Mouse (Mus musculus) ES-E14 (cell line): Measurements from ENCODE around the gene Spint5. TPM values are rescaled to one million over a fixed set of nuclear protein-coding genes. Genes with fewer than 3 reads are reported as not detected.

Source experiments
- DNase-seq: peaks from one replicate; pipeline ENCODE4 v3.0.0-alpha.2; 2013; ENCODE audit warnings: low read depth, low spot score
- H3K27ac ChIP-seq: 2 replicates; pipeline ENCODE4 v1.5.1; 2012; ENCODE audit warnings: low read depth, mild to moderate bottlenecking, low read length, moderate library complexity, mixed read lengths; ENCODE audit not compliant: poor library complexity, insufficient read depth, severe bottlenecking
- H3K36me3 ChIP-seq: 2 replicates; pipeline ENCODE4 v1.6.1; 2012; ENCODE audit warnings: mild to moderate bottlenecking, low read length, moderate library complexity, mixed read lengths; ENCODE audit not compliant: control insufficient read depth, poor library complexity, insufficient read depth, severe bottlenecking
- H3K4me1 ChIP-seq, 2 experiments: fragments of 150-350 bp in 1 of 2; sonication (generic) in 1 of 2; 2 replicates each; pipeline ENCODE4 v1.6.1; 2012; ENCODE audit warnings: low read length in 2 of 2, mild to moderate bottlenecking in 1 of 2, mixed read lengths in 1 of 2; ENCODE audit not compliant: control insufficient read depth in 2 of 2, insufficient read depth in 2 of 2, poor library complexity in 1 of 2
- H3K4me3 ChIP-seq, 2 experiments: fragments of 150-350 bp in 1 of 2; sonication (generic) in 1 of 2; 2 replicates each; pipeline ENCODE4 v1.5.1; 2012; ENCODE audit warnings: low read length in 2 of 2, low read depth in 1 of 2, mild to moderate bottlenecking in 1 of 2, mixed read lengths in 1 of 2; ENCODE audit not compliant: insufficient read depth in 1 of 2, poor library complexity in 1 of 2, severe bottlenecking in 1 of 2
- H3K9ac ChIP-seq: 2 replicates; pipeline ENCODE4 v1.6.1; 2012; ENCODE audit warnings: low read depth, mild to moderate bottlenecking, low read length, mixed read lengths; ENCODE audit not compliant: poor library complexity, insufficient read depth, severe bottlenecking
- H3K9me3 ChIP-seq: fragments of 150-350 bp; sonication (generic); 2 replicates; pipeline ENCODE4 v1.6.1; 2012; ENCODE audit warnings: low read depth, mild to moderate bottlenecking, low read length; ENCODE audit not compliant: control insufficient read depth, insufficient read depth
- CHD2 ChIP-seq: IDR thresholded peaks from 2 replicates; pipeline ENCODE4 v1.6.1; 2014; ENCODE audit warnings: mild to moderate bottlenecking, low read depth, low read length, inconsistent platforms
- HCFC1 ChIP-seq: IDR thresholded peaks from 2 replicates; pipeline ENCODE4 v1.6.1; 2012; ENCODE audit warnings: low read length, inconsistent platforms, borderline replicate concordance; ENCODE audit not compliant: insufficient read depth
- MAFK ChIP-seq: IDR thresholded peaks from 2 replicates; pipeline ENCODE4 v1.6.1; 2014; ENCODE audit warnings: mild to moderate bottlenecking, low read depth, low read length, inconsistent platforms; ENCODE audit not compliant: insufficient read depth
- ZC3H11A ChIP-seq: IDR thresholded peaks from 2 replicates; pipeline ENCODE4 v1.6.1; 2012; ENCODE audit warnings: low read depth, mild to moderate bottlenecking, inconsistent platforms, low read length, borderline replicate concordance
- ZNF384 ChIP-seq: IDR thresholded peaks from 2 replicates; pipeline ENCODE4 v1.6.1; 2012; ENCODE audit warnings: low read depth, low read length, inconsistent platforms
- in situ Hi-C, 2 experiments: fragments of 600-800 bp; cut with MboI; formaldehyde crosslinking; loops; one replicate each; pipeline ENCODE4 v1.15.1; 2025; ENCODE audit warnings: low sequenced_read_pairs in 2 of 2, inconsistent platforms in 1 of 2; ENCODE audit not compliant: unreplicated experiment in 2 of 2
- total RNA-seq: library from RNA; depleted of rRNA; stranded (reverse); fragments of 300-350 nt; gene quantifications from 2 replicates; pipeline ENCODE4 v1.2.3, GENCODE M21; 2012

The Spint5 gene
- total RNA-seq, 1 experiment = 6.6 TPM

- no peaks in the 10 kb centered on the region for H3K4me1 ChIP-seq
- no peak within 1 kb of the TSS for H3K4me3 ChIP-seq
- TF ChIP-seq CHD2 (no peak), ZNF384 (no peak), MAFK (no peak), HCFC1 (no peak), ZC3H11A (no peak)
- DNase-seq = no peak
- in situ Hi-C loops = no loop called here
- H3K9ac ChIP-seq = no peak within 1 kb of the TSS
- H3K36me3 ChIP-seq = no peaks in the 10 kb centered on the region
- no peaks in the 10 kb centered on the region for H3K9me3 ChIP-seq
- no peak within 1 kb of the TSS for H3K27ac ChIP-seq
Observed at GRCm38 (mm10) chr2:164698201-164698600, 16.9 kb upstream of the Spint5 start, which contains the start of gene Spint4. Gene Spint4 (plus strand): TSS chr2:164698501.

DNA sequence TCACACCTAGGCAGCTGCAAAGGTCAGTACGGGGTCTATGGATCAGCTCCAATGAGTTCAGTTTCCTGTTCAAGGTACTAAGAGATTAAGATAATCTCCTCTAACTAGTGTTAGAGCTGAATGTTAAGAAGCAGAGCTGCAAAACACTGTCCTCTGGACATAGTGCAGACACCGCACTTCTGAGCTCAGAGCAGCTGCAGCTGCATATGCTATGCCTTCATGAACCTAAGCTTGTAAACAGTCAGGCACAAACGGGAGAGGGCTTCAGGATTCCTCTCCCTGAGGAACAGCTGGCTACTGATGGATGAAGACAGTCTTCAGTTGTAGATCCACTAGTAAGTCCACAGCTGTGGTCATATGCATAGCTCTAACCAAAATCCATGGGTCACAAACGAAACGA is 14.1 kb upstream of the Spint5 start:
- Histone ChIP-seq H3K9me3 (no peaks in the 10 kb centered on the region), H3K9ac (no peak overlapping the region), H3K27ac (no peak overlapping the region), H3K4me1 (no peaks in the 10 kb centered on the region), H3K36me3 (no peaks in the 10 kb centered on the region), H3K4me3 (no peak overlapping the region)
- in situ Hi-C loops = no loop called here
- no peak for TF ChIP-seq ZC3H11A
- TF ChIP-seq CHD2 = no peak
- no peak for TF ChIP-seq MAFK
- no peak for TF ChIP-seq HCFC1
- no peak for TF ChIP-seq ZNF384
- no peak for DNase-seq

DNA sequence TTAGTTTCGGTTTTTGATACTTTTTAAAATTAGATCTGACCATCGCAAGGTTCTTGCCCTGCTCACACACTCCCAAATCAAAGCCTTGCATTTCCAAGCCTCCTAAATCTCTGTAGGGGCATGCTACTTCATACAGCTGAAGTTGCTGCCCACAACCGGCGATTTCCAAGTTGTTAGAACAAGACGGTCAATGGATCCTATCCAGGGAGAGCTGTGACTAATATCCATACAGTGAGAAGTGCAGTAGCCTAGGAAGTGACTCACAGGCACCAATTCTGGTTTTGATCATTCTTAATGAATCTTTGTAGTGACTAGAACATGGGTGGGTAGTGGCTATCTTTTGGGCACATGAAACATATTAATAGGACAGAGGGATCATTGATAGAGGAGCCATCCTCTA is 13.3 kb upstream of the Spint5 start:
- no peak for DNase-seq
- Histone ChIP-seq H3K9ac (no peak overlapping the region), H3K4me1 (no peaks in the 10 kb centered on the region), H3K4me3 (no peak overlapping the region), H3K27ac (no peak overlapping the region), H3K36me3 (no peaks in the 10 kb centered on the region), H3K9me3 (no peaks in the 10 kb centered on the region)
- TF ChIP-seq ZNF384 = no peak
- TF ChIP-seq ZC3H11A = no peak
- no peak for TF ChIP-seq MAFK
- TF ChIP-seq CHD2 = no peak
- TF ChIP-seq HCFC1 = no peak
- in situ Hi-C loops = no loop called here

GRCm38 (mm10) chr2:164704235-164704634 is 10.9 kb upstream of the Spint5 start:
- in situ Hi-C loops = no loop called here

DNA sequence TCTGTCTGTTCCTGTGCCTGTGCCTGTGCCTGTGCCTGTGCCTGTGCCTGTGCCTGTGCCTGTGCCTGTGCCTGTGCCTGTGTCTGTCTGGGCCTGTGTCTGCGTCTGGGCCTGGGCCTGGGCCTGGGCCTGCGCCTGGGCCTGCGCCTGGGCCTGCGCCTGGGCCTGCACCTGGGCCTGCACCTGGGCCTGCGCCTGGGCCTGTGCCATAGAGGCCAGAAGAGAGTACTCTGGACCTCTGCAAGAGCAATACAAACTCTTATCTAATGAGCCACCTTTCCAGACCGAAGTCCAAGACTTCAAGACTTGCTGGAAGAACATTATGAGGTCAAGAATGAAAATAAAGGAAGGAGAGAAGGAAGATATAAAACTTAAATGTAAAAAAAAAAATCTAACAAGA is 9.8 kb upstream of the Spint5 start:
- Histone ChIP-seq H3K9me3 (no peaks in the 10 kb centered on the region), H3K36me3 (no peaks in the 10 kb centered on the region), H3K27ac (peak overlapping the region; percentile 11; the same call in 1 of the 2 replicates), H3K9ac (no peak overlapping the region), H3K4me1 (no peaks in the 10 kb centered on the region), H3K4me3 (no peak overlapping the region)
- in situ Hi-C loops = no loop called here
- no peak for TF ChIP-seq HCFC1
- DNase-seq = no peak

More at GRCm38 (mm10) chr2:164704235-164704634, 10.9 kb upstream of the Spint5 start:
- Histone ChIP-seq H3K27ac (no peak overlapping the region), H3K9ac (no peak overlapping the region), H3K36me3 (no peaks in the 10 kb centered on the region), H3K4me3 (no peak overlapping the region), H3K9me3 (no peaks in the 10 kb centered on the region), H3K4me1 (no peaks in the 10 kb centered on the region)
- TF ChIP-seq ZNF384 (no peak), ZC3H11A (no peak), CHD2 (no peak), HCFC1 (no peak), MAFK (no peak)
- DNase-seq = no peak
